Mouse (Mus musculus) bone marrow, adult 2 months (tissue): ENCODE measurements around the gene Nrp2.

Experiments
- CTCF ChIP-seq: fragments of 200-500 bp; IDR thresholded peaks from 2 replicates; pipeline ENCODE4 v1.5.1; 2011; ENCODE audit warnings: low read length, control low read depth; ENCODE audit not compliant: control insufficient read depth, insufficient read depth
- POLR2A ChIP-seq: fragments of 200-500 bp; IDR thresholded peaks from 2 replicates; pipeline ENCODE4 v1.6.1; 2011; ENCODE audit warnings: low read depth, mild to moderate bottlenecking, control low read depth, low read length, borderline replicate concordance; ENCODE audit not compliant: control insufficient read depth

DNA sequence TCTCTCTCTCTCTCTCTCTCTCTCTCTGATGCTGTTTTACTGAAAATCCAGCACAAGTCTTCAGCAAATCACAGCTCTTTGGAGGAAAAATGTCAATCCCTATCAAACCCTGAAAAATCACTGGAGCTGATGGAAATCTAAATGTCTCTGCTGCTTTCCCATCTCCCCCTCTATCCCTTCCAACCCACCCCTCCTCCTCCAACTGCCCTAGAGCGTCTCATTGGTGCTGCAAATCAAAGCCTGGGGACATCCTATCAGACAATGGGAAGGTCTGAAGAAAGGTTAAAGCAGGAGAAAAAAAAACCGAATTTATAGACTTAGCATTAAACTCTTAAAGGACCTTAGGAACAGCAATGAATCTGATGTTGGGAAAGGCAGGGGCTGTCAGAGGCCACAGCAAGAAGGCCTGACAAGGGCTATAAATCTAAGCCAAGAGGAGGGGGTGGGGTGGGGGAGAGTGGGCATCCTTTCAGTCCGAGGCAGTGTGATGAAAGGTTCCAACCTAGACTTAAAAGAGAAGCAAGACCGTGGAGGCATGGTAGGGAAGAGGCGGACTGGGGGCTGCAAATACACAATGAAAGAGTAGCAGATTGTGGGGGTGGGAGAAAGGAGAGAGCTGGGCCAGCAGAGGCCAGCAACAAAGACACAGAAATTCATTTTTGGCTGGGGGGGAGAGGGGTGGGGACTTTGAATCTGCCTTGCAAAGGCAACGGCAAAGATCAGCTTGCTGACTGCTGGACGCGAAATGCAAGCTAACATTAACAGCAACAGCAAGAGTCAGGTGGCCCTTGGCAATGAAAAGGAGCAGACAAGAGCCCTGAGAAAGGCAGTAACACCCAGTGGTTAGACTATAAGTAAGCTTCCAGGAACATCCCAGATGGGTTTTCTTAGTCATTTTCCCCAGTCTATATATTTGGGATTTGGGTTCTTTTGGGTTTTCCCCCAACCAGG, 148.2 kb downstream of the Nrp2 start:
- TF ChIP-seq CTCF (no peak), POLR2A (no peak)
